Mouse (Mus musculus): ENCODE measurements around the gene Sult2a7.

DNA sequence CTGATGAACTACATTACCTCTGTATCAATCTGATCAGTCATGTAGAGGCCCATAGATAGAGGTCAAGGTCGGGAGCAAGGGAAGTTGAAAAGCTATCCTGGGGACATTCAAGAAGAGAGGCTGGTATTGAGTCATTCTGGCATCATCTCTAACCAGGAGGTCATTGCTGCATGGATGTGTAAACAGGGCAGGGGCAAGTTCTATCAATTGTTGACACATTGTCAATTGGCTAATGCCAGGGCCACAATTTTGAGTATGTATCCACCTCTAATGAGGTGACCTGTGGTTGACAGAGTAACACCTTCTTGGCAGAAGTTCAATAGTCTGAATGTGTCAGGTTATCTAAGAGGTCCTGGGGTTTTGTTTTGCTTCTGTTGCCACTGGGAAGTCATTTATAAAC lies 31.2 kb upstream of the Sult2a7 start:
- no peak for TF ChIP-seq CTCF (IDR thresholded peaks at IDR 0.05; ENCODE audit: extremely low read depth, insufficient read depth, insufficient read length, insufficient replicate concordance)
- no peak for TF ChIP-seq POLR2A (IDR thresholded peaks at IDR 0.05; ENCODE audit: low read depth, low read length)

All from spleen, adult 2 months (tissue).